Mouse (Mus musculus): ENCODE measurements around the gene Prr23a3.

The Prr23a3 gene

GRCm38 (mm10) chr9:98864571-98864970 is at the start of gene Prr23a3:
Gene Prr23a3, plus strand, starts transcription at chr9:98864767.
- no peak for DNase-seq

- DNase-seq = no peak
Observed at GRCm38 (mm10) chr9:98816066-98816465, 48.5 kb upstream of the Prr23a3 start.

- no peak for DNase-seq
Observed at GRCm38 (mm10) chr9:98817592-98817991, 47.0 kb upstream of the Prr23a3 start.

- no peak for DNase-seq
Observed at GRCm38 (mm10) chr9:98818971-98819370, 45.6 kb upstream of the Prr23a3 start.

GRCm38 (mm10) chr9:98819481-98819880 is 45.1 kb upstream of the Prr23a3 start:
- DNase-seq = no peak

- no peak for DNase-seq
Observed at GRCm38 (mm10) chr9:98820461-98820860, 44.1 kb upstream of the Prr23a3 start.

GRCm38 (mm10) chr9:98821067-98821466 is 43.5 kb upstream of the Prr23a3 start:
- no peak for DNase-seq

GRCm38 (mm10) chr9:98823805-98824204 is 40.8 kb upstream of the Prr23a3 start:
- DNase-seq = no peak

- DNase-seq = no peak
Observed at GRCm38 (mm10) chr9:98829508-98829907, 35.1 kb upstream of the Prr23a3 start.

GRCm38 (mm10) chr9:98837537-98838074 is 27.0 kb upstream of the Prr23a3 start:
- DNase-seq = no peak

- DNase-seq = no peak
Observed at GRCm38 (mm10) chr9:98842117-98842516, 22.4 kb upstream of the Prr23a3 start, which contains the start of gene Prr23a1. Gene Prr23a1, plus strand, starts transcription at chr9:98842503.

GRCm38 (mm10) chr9:98856210-98856609 is 8.4 kb upstream of the Prr23a3 start, which contains the start of gene Prr23a2:
Gene Prr23a2, plus strand, starts transcription at chr9:98856494.
- DNase-seq = no peak

GRCm38 (mm10) chr9:98863463-98863862 is 1.1 kb upstream of the Prr23a3 start:
- DNase-seq = no peak

- DNase-seq = no peak
Observed at GRCm38 (mm10) chr9:98901486-98901885, 36.9 kb downstream of the Prr23a3 start.

GRCm38 (mm10) chr9:98902819-98903218 is 38.3 kb downstream of the Prr23a3 start, which contains the start of gene 7420426K07Rik:
Gene 7420426K07Rik, plus strand, starts transcription at chr9:98903119.
- DNase-seq = no peak
